Mouse (Mus musculus): Measurements from ENCODE around the gene Ankk1. TPM values are rescaled to one million over a fixed set of nuclear protein-coding genes. Genes with fewer than 3 reads are reported as not detected.

Gene Ankk1
- total RNA-seq, 2 experiments from 2014 or later, result not detected

Other genes with a start within 250 kb of the Ankk1 start
- gene Gm4894, start 176.5 kb downstream of the Ankk1 start, total RNA-seq (2021), result not detected
- gene Drd2, start 86.4 kb downstream of the Ankk1 start, total RNA-seq (2021), result not detected
- 1 to 10 TPM; 1.1 to 1.2 TPM for gene Ttc12, start 59.2 kb upstream of the Ankk1 start, total RNA-seq (2021)